10 mouse cellular contexts compared by ENCODE assay signal in the genomic region with DNA sequence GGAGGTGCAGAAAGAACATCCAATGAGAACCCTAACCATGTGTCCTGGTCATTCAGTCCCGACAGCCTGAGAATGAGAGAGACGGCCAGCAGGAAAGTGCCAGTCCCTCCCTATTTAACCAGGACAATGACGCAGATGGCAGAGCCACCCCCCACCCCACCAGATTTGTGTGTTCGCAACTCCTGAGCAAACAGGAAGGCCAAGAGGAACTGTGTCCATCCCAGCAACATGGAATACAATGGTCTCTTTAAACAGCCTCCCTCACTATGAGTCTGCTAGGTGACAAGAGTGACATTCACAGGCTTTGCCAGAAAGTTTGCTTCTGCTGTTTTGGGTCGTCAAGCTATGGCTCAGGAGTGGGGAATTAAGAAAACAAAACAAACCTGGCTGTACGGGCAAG.
A peak's percentile ranks its signal among the peaks of the same experiment; 100 is the strongest.
DNase-seq lines count a peak whose midpoint lies in the region; ATAC-seq and TF ChIP-seq lines count a peak whose summit lies in the region.
"Had no signal": no experiment of that assay in that cellular context is flagged by ENCODE, and none has a peak within 500 bp of the region (broad histone marks: within the 10 kb centered on the region; RNA-seq: fewer than 3 reads in every experiment).

No protein-coding gene starts in this region.

- WGBS in kidney, adult 2 months: 26% methylated on average over 6 of the region's 6 CpGs
- 31% methylated on average over 6 of the region's 6 CpGs for WGBS in heart, embryonic 13.5 days
- WGBS in hindbrain, postnatal 0 days: 34% methylated on average over 6 of the region's 6 CpGs
- 61% methylated on average over 6 of the region's 6 CpGs for WGBS in midbrain, embryonic 10.5 days

- no peaks in the 10 kb centered on the region for H3K27me3 ChIP-seq in kidney, adult 2 months (replicated peaks; ENCODE audit: control insufficient read depth, insufficient read depth, low read length)
- H3K27me3 ChIP-seq in heart, embryonic 13.5 days (replicated peaks): no peaks in the 10 kb centered on the region
- H3K27me3 ChIP-seq in hindbrain, postnatal 0 days (ENCODE audit: insufficient read depth, low read length): no peaks in the 10 kb centered on the region
- H3K27me3 ChIP-seq in midbrain, embryonic 10.5 days (ENCODE audit: low read depth, poor library complexity, severe bottlenecking): no peaks in the 10 kb centered on the region
- H3K27me3 ChIP-seq: liver, embryonic 15.5 days had no signal

- no peak overlapping the region for H3K4me3 ChIP-seq in kidney, adult 2 months (ENCODE audit: insufficient read depth, low read depth, low read length)
- H3K4me3 ChIP-seq in heart, embryonic 13.5 days: no peak overlapping the region
- H3K4me3 ChIP-seq in hindbrain, postnatal 0 days (ENCODE audit: low read length): no peak overlapping the region
- no peak overlapping the region for H3K4me3 ChIP-seq in midbrain, embryonic 10.5 days
- H3K4me3 ChIP-seq: liver, embryonic 15.5 days had no signal

- H3K27ac ChIP-seq in kidney, adult 2 months (ENCODE audit: insufficient read depth, low read depth, low read length): peak overlapping the region; percentile 77
- H3K27ac ChIP-seq in heart, embryonic 13.5 days (replicated peaks): peak overlapping the region; percentile 81
- H3K27ac ChIP-seq in hindbrain, postnatal 0 days: peak overlapping the region; percentile 16; the same call in 1 of the 2 replicates
- no peak overlapping the region for H3K27ac ChIP-seq in midbrain, embryonic 10.5 days (replicated peaks)
- H3K27ac ChIP-seq: liver, embryonic 15.5 days had no signal

- no peak for TF ChIP-seq POLR2A in kidney, adult 2 months (IDR thresholded peaks at IDR 0.05; ENCODE audit: low read depth, low read length)

- H3K9me3 ChIP-seq in heart, embryonic 13.5 days: no peaks in the 10 kb centered on the region
- no peaks in the 10 kb centered on the region for H3K9me3 ChIP-seq in hindbrain, postnatal 0 days (ENCODE audit: low read length)
- H3K9me3 ChIP-seq in midbrain, embryonic 10.5 days (replicated peaks): no peaks in the 10 kb centered on the region
- H3K9me3 ChIP-seq: liver, embryonic 15.5 days had no signal

- peaks cover 74% of the 10 kb centered on the region for H3K4me1 ChIP-seq in kidney, adult 2 months (ENCODE audit: control insufficient read depth, insufficient read depth, low read length)
- peaks cover 84% of the 10 kb centered on the region for H3K4me1 ChIP-seq in heart, embryonic 13.5 days
- H3K4me1 ChIP-seq in hindbrain, postnatal 0 days (ENCODE audit: insufficient read depth, low read length): 0 out of 2 replicates have a peak, but pooled peaks cover 5% of the 10 kb centered on the region
- H3K4me1 ChIP-seq in midbrain, embryonic 10.5 days: peaks cover 34% of the 10 kb centered on the region

- ATAC-seq in heart, embryonic 13.5 days (ENCODE audit: extremely low read depth, insufficient number of reproducible peaks, low FRiP score, low TSS enrichment): 0 out of 2 replicates have a peak, but pooled peaks have one; percentile 11
- ATAC-seq in hindbrain, postnatal 0 days: peak; percentile 58; the same call in 1 of the 2 replicates
- no peak for ATAC-seq in megakaryocyte progenitor cell, adult 5-6 weeks (replicated peaks; ENCODE audit: poor library complexity)

- no peaks in the 10 kb centered on the region; the same call in 1 of the 2 replicates for H3K36me3 ChIP-seq in kidney, adult 2 months (ENCODE audit: control insufficient read depth, insufficient read depth, low read length)
- H3K36me3 ChIP-seq in heart, embryonic 13.5 days: peaks cover 8% of the 10 kb centered on the region; the same call in 1 of the 2 replicates
- no peaks in the 10 kb centered on the region for H3K36me3 ChIP-seq in hindbrain, postnatal 0 days (ENCODE audit: insufficient read depth, low read length)
- H3K36me3 ChIP-seq in midbrain, embryonic 10.5 days: peaks cover 22% of the 10 kb centered on the region
- H3K36me3 ChIP-seq: liver, embryonic 15.5 days had no signal

- DNase-seq in kidney, adult 2 months: peak; percentile 60
- DNase-seq in kidney, adult 18-20 months: no peak
- no peak for DNase-seq in hindbrain, postnatal 0 days (ENCODE audit: low spot score)
- peak; percentile 66 for DNase-seq in lung, postnatal 25 days (ENCODE audit: low spot score)
- no peak for DNase-seq in right cerebral cortex, postnatal 10 days (ENCODE audit: low spot score in 2 of 2)
- no peak for DNase-seq in midbrain, embryonic 10.5 days (ENCODE audit: low spot score)
- DNase-seq: embryo, embryonic 11 days had no signal

- H3K9ac ChIP-seq in heart, embryonic 13.5 days: no peak overlapping the region
- H3K9ac ChIP-seq in hindbrain, postnatal 0 days (replicated peaks; ENCODE audit: low read length): no peak overlapping the region
- H3K9ac ChIP-seq: liver, embryonic 15.5 days had no signal

- peak overlapping the region; percentile 45 for H3K4me2 ChIP-seq in heart, embryonic 13.5 days
- H3K4me2 ChIP-seq in hindbrain, postnatal 0 days (ENCODE audit: low read depth, low read length): no peak overlapping the region
- H3K4me2 ChIP-seq: liver, embryonic 15.5 days had no signal

- no peak for TF ChIP-seq CTCF in kidney, adult 2 months (conservative IDR thresholded peaks at IDR 0.05; ENCODE audit: insufficient read depth, insufficient read length, low read depth, low read length)
- no peak for TF ChIP-seq CTCF in hindbrain, postnatal 0 days (IDR thresholded peaks at IDR 0.05; ENCODE audit: low read depth)

Comparison
In these comparisons a context has a peak if more than half of its experiments do, and no peak if none do; other contexts are left out.
1. DNase-seq: peak in kidney, adult 2 months (single experiment) and lung, postnatal 25 days (single experiment); none in kidney, adult 18-20 months (single experiment), hindbrain, postnatal 0 days (single experiment), right cerebral cortex, postnatal 10 days (0 of 2) and midbrain, embryonic 10.5 days (single experiment).